In the genomic region with DNA sequence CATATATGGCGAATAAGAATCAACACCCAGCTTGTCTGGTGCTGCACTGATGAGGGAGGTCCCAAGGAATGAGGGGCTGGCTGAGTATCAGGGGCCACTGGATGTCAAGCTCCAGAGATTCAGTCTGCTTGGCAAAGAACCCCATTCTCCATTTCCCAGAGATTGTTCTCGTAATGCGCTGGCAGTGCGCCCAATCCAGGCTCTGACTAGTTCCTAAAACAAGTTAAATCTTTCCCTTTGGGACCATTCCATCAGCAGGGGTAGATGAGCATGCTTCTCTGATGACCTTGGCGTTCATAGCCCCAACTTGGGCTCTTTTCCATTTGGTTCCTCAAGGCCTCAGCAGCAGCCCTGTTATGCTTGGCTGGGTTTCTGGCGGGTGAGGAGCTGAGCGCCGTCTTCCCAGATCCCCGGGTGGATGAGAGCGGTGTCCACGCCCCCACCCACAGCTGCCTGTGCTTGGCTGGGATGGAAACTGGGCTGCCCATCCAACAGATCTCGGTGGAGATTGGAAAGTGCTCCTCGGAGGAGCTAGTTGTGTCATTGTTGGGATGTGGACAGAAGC, we compare ENCODE assay signal across 8 mouse cellular contexts.
DNase-seq lines count a peak whose midpoint lies in the region; ATAC-seq and TF ChIP-seq lines count a peak whose summit lies in the region.

No protein-coding gene starts in this region.

- no peak for TF ChIP-seq EP300 in heart, postnatal 0 days (IDR thresholded peaks at IDR 0.05; ENCODE audit: low read depth)

- no peak overlapping the region for H3K9ac ChIP-seq in limb, embryonic 13.5 days
- no peak overlapping the region for H3K9ac ChIP-seq in heart, postnatal 0 days (replicated peaks; ENCODE audit: low read depth, low read length)

- H3K9me3 ChIP-seq in limb, embryonic 13.5 days, result no peaks in the 10 kb centered on the region
- H3K9me3 ChIP-seq in limb, embryonic 10.5 days (replicated peaks), result no peaks in the 10 kb centered on the region
- H3K9me3 ChIP-seq in heart, postnatal 0 days (replicated peaks; ENCODE audit: control insufficient read depth, low read length), result no peaks in the 10 kb centered on the region

- no peaks in the 10 kb centered on the region for H3K36me3 ChIP-seq in limb, embryonic 13.5 days
- H3K36me3 ChIP-seq in limb, embryonic 10.5 days, result no peaks in the 10 kb centered on the region
- no peaks in the 10 kb centered on the region for H3K36me3 ChIP-seq in heart, postnatal 0 days (replicated peaks; ENCODE audit: control insufficient read depth, insufficient read depth, low read length)

- H3K4me2 ChIP-seq in limb, embryonic 13.5 days (replicated peaks), result no peak overlapping the region
- H3K4me2 ChIP-seq in heart, postnatal 0 days (ENCODE audit: low read depth, low read length), result no peak overlapping the region

- H3K4me3 ChIP-seq in limb, embryonic 13.5 days, result no peak overlapping the region
- H3K4me3 ChIP-seq in limb, embryonic 10.5 days, result no peak overlapping the region
- H3K4me3 ChIP-seq in heart, postnatal 0 days (ENCODE audit: low read depth, low read length), result no peak overlapping the region

- no peak for DNase-seq in limb, embryonic 10.5 days (ENCODE audit: low spot score)
- DNase-seq in brain, adult 2 months (ENCODE audit: low read depth, low spot score), result peak; percentile 68
- peak; percentile 67 for DNase-seq in heart, postnatal 0 days (ENCODE audit: low spot score)
- peak; percentile 22 to 25 for DNase-seq in left cerebral cortex, adult 18-20 months (ENCODE audit: low spot score in 2 of 2)
- peak; percentile 36 for DNase-seq in right cerebral cortex, postnatal 14 days
- no peak for DNase-seq in retina, postnatal 1 day

- WGBS in limb, embryonic 13.5 days, result 75% methylated on average over 13 of the region's 13 CpGs
- 90% methylated on average over 13 of the region's 13 CpGs for WGBS in limb, embryonic 10.5 days
- 55% methylated on average over 13 of the region's 13 CpGs for WGBS in heart, postnatal 0 days

- no peak overlapping the region for H3K27ac ChIP-seq in limb, embryonic 13.5 days
- H3K27ac ChIP-seq in limb, embryonic 10.5 days, result no peak overlapping the region
- H3K27ac ChIP-seq in heart, postnatal 0 days (ENCODE audit: low read depth), result no peak overlapping the region

- no peak for TF ChIP-seq CTCF in heart, postnatal 0 days (IDR thresholded peaks at IDR 0.05; ENCODE audit: low read depth)

- ATAC-seq in limb, embryonic 13.5 days (ENCODE audit: low FRiP score, low read depth), result peak; percentile 64
- ATAC-seq in heart, postnatal 0 days (ENCODE audit: insufficient read depth, low read depth), result peak; percentile 62
- no peak for ATAC-seq in megakaryocyte progenitor cell, adult 5-6 weeks (replicated peaks; ENCODE audit: poor library complexity)

- no peaks in the 10 kb centered on the region for H3K27me3 ChIP-seq in limb, embryonic 13.5 days
- H3K27me3 ChIP-seq in limb, embryonic 10.5 days (ENCODE audit: low read depth, poor library complexity, severe bottlenecking), result no peaks in the 10 kb centered on the region
- H3K27me3 ChIP-seq in heart, postnatal 0 days (ENCODE audit: control insufficient read depth, insufficient read depth, low read length), result no peaks in the 10 kb centered on the region

- peaks cover 3% of the 10 kb centered on the region for H3K4me1 ChIP-seq in limb, embryonic 13.5 days
- no peaks in the 10 kb centered on the region for H3K4me1 ChIP-seq in limb, embryonic 10.5 days
- peaks cover 13% of the 10 kb centered on the region for H3K4me1 ChIP-seq in heart, postnatal 0 days (ENCODE audit: control insufficient read depth, insufficient read depth)

Comparison
In these comparisons a context has a peak if more than half of its experiments do, and no peak if none do; other contexts are left out.
1. DNase-seq: peak in brain, adult 2 months (single experiment), heart, postnatal 0 days (single experiment), left cerebral cortex, adult 18-20 months (2 of 2) and right cerebral cortex, postnatal 14 days (single experiment); none in limb, embryonic 10.5 days (single experiment) and retina, postnatal 1 day (single experiment).